Mouse (Mus musculus) liver, embryonic 12.5 days (tissue): Measurements from ENCODE around the gene 1700014D04Rik. TPM values are rescaled to one million over a fixed set of nuclear protein-coding genes. Genes with fewer than 3 reads are reported as not detected.
"Not testable (repeated sequence)": the region's sequence is repeated elsewhere in the genome, so short reads cannot be mapped to it uniquely, and the experiment has no call there.

ENCODE experiments used
- ATAC-seq: fragments of 200-750 bp; cut with Nextera tagmentation; 2 replicates; pipeline ENCODE4 v1.8.0; 2017; ENCODE audit warnings: moderate number of reproducible peaks, mild to moderate bottlenecking, moderate library complexity
- H3K27ac ChIP-seq: fragments of 300-500 bp; sonication (generic); 2 replicates; pipeline ENCODE4 v1.5.1; 2016; ENCODE audit warnings: mild to moderate bottlenecking
- H3K27me3 ChIP-seq: fragments of 300-500 bp; sonication (generic); replicated peaks from 2 replicates; pipeline ENCODE4 v1.6.1; 2016; ENCODE audit warnings: mild to moderate bottlenecking, moderate library complexity
- H3K36me3 ChIP-seq: fragments of 300-500 bp; sonication (generic); 2 replicates; pipeline ENCODE4 v1.6.1; 2016; ENCODE audit warnings: mild to moderate bottlenecking, moderate library complexity
- H3K4me1 ChIP-seq: fragments of 300-500 bp; sonication (generic); 2 replicates; pipeline ENCODE4 v1.6.1; 2016
- H3K4me2 ChIP-seq: fragments of 300-500 bp; sonication (generic); 2 replicates; pipeline ENCODE4 v1.6.1; 2016; ENCODE audit warnings: mild to moderate bottlenecking, moderate library complexity
- H3K4me3 ChIP-seq: fragments of 300-500 bp; sonication (generic); 2 replicates; pipeline ENCODE4 v1.5.1; 2016; ENCODE audit warnings: mild to moderate bottlenecking, moderate library complexity
- H3K9ac ChIP-seq: fragments of 300-500 bp; sonication (generic); 2 replicates; pipeline ENCODE4 v1.6.1; 2016; ENCODE audit warnings: mild to moderate bottlenecking, moderate library complexity
- H3K9me3 ChIP-seq: fragments of 300-500 bp; sonication (generic); replicated peaks from 2 replicates; pipeline ENCODE4 v1.6.1; 2016; ENCODE audit warnings: mild to moderate bottlenecking, moderate library complexity
- WGBS: fragments of 180-500 bp; shearing (Covaris S2); methylation state at CpG from one replicate; pipeline ENCODE4 v1.1.7; 2016; ENCODE audit not compliant: insufficient replicate concordance; 5-methylcytosine and 5-hydroxymethylcytosine counted together
- polyA plus RNA-seq: library from polyadenylated mRNA; unstranded; fragments of >200 nt; fragmentation: Nextera tagmentation; extraction: Ambion mirVana; gene quantifications from 2 replicates; pipeline ENCODE4 v1.2.1, GENCODE M21; 2016

The 1700014D04Rik gene
- polyA plus RNA-seq, 1 experiment from 2014 or later: not detected

GRCm38 (mm10) chr13:59734347-59734746 is 12.2 kb downstream of the 1700014D04Rik start:
- Histone ChIP-seq H3K9ac (peak overlapping the region; percentile 42; the same call in 1 of the 2 replicates), H3K27ac (peak overlapping the region; percentile 96), H3K4me2 (peak overlapping the region; percentile 50), H3K4me3 (0 out of 2 replicates have a peak overlapping the region, but pooled peaks have one; percentile 1), H3K4me1 (peaks cover 86% of the 10 kb centered on the region)
- not testable (repeated sequence) for H3K9me3 ChIP-seq, H3K27me3 ChIP-seq, ATAC-seq, H3K36me3 ChIP-seq
- 11% methylated on average over 6 of the region's 6 CpGs for WGBS

- 54% methylated on average over 4 of the region's 4 CpGs for WGBS
- Histone ChIP-seq H3K4me1 (peaks cover 86% of the 10 kb centered on the region), H3K9ac (no peak overlapping the region), H3K9me3 (no peaks in the 10 kb centered on the region), H3K27ac (peak overlapping the region; percentile 58), H3K27me3 (0 out of 2 replicates have a peak, but pooled peaks cover 7% of the 10 kb centered on the region), H3K4me2 (peak overlapping the region; percentile 50), H3K36me3 (no peaks in the 10 kb centered on the region), H3K4me3 (no peak overlapping the region)
- ATAC-seq: no peak
Observed at GRCm38 (mm10) chr13:59733936-59734335, 12.6 kb downstream of the 1700014D04Rik start.

- 27% methylated on average over 7 of the region's 7 CpGs for WGBS
- Histone ChIP-seq H3K9ac (peak within 1 kb of the TSS; percentile 34; the same call in 1 of the 2 replicates), H3K4me1 (peaks cover 76% of the 10 kb centered on the region), H3K36me3 (no peaks in the 10 kb centered on the region), H3K4me3 (no peak within 1 kb of the TSS), H3K27me3 (peaks cover 23% of the 10 kb centered on the region), H3K9me3 (no peaks in the 10 kb centered on the region), H3K4me2 (peak within 1 kb of the TSS; percentile 27; the same call in 1 of the 2 replicates), H3K27ac (peak within 1 kb of the TSS; percentile 58)
- no peak for ATAC-seq
Observed at GRCm38 (mm10) chr13:59731652-59732051, 14.9 kb downstream of the 1700014D04Rik start, which contains the start of gene Spata31d1d. Gene Spata31d1d (minus strand): TSS chr13:59731752.

GRCm38 (mm10) chr13:59728378-59729093 is 18.0 kb downstream of the 1700014D04Rik start:
- Histone ChIP-seq H3K27ac (no peak overlapping the region), H3K9ac (no peak overlapping the region; the same call in 1 of the 2 replicates), H3K9me3 (no peaks in the 10 kb centered on the region), H3K4me3 (no peak overlapping the region), H3K4me2 (peak overlapping the region; percentile 28), H3K4me1 (peaks cover 65% of the 10 kb centered on the region), H3K27me3 (peaks cover 53% of the 10 kb centered on the region), H3K36me3 (no peaks in the 10 kb centered on the region)
- 19% methylated on average over 7 of the region's 7 CpGs for WGBS
- peak; percentile 85 for ATAC-seq

DNA sequence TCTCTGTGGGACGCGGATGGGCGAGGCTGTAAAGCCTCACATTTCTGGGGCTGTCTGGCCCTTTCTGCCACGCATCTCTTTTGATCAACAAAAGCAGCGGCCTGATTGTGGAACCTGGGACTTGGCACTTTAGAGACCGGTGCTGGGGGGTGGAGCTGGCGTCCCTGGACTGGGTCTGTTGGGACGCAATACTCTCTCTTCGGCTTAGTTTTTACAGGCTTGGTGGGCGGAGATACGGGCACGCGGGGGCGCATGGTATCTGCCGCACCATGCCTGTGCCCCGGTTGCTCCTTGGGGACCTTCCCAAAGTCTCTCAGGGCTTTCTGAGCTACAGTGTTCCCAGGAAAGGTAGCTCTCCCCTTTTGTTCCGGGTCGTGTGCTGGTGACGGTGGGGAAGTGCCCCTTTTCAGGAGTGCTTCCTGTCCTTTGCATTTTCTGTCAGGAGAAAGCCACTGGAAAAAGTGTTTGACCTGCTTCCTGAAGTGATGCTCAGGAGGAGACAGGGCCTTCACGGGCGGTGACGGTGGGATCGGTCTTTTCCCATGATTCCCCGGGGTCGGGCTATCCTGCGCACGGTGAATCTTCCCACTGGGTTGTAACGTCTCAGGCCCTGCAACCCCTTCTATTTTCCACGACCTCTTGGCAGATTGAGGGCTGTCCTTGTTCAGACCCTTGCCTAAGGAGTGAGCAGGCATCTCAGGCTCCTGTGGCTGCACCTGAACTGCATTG is 20.2 kb downstream of the 1700014D04Rik start:
- H3K27ac ChIP-seq: no peak overlapping the region
- peak overlapping the region; percentile 14 for H3K4me2 ChIP-seq
- no peak overlapping the region for H3K4me3 ChIP-seq
- no peaks in the 10 kb centered on the region for H3K9me3 ChIP-seq
- H3K4me1 ChIP-seq: peaks cover 60% of the 10 kb centered on the region
- 25% methylated on average over 29 of the region's 29 CpGs for WGBS
- H3K27me3 ChIP-seq: peaks cover 53% of the 10 kb centered on the region
- H3K36me3 ChIP-seq: no peaks in the 10 kb centered on the region
- no peak for ATAC-seq
- H3K9ac ChIP-seq: no peak overlapping the region

DNA sequence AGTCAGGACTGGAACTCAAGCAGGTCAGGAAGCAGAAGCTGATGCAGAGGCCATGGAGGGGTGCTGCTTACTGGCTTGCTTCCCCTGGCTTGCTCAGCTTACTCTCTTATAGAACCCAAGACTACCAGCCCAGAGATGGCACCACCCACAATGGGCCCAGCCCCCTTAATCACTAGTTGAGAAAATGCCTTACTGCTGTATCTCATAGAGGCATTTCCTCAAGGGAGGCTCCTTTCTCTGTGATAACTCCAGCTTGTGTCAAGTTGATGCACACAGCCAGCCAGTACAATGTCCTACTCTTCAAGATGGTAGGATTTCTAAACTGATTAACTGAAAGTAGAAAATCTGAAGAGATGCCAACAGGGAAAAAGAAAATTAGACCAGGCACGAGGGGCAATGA is 24.5 kb downstream of the 1700014D04Rik start:
- Histone ChIP-seq H3K27me3 (peaks cover 39% of the 10 kb centered on the region), H3K4me1 (peaks cover 64% of the 10 kb centered on the region)
- H3K36me3 ChIP-seq, H3K9ac ChIP-seq, H3K9me3 ChIP-seq, H3K27ac ChIP-seq, H3K4me3 ChIP-seq, H3K4me2 ChIP-seq: not testable (repeated sequence)
- ATAC-seq: peak; percentile 61
- WGBS: 65% methylated on average over 1 of the region's 1 CpGs

GRCm38 (mm10) chr13:59719475-59719874 is 27.1 kb downstream of the 1700014D04Rik start:
- H3K4me2 ChIP-seq: no peak overlapping the region
- no peaks in the 10 kb centered on the region for H3K36me3 ChIP-seq
- H3K27ac ChIP-seq: 0 out of 2 replicates have a peak overlapping the region, but pooled peaks have one; percentile 8
- 88% methylated on average over 1 of the region's 1 CpGs for WGBS
- peaks cover 71% of the 10 kb centered on the region for H3K4me1 ChIP-seq
- peaks cover 25% of the 10 kb centered on the region for H3K27me3 ChIP-seq
- no peak overlapping the region for H3K4me3 ChIP-seq
- no peaks in the 10 kb centered on the region for H3K9me3 ChIP-seq
- ATAC-seq: peak; percentile 69
- H3K9ac ChIP-seq: no peak overlapping the region

GRCm38 (mm10) chr13:59718857-59719440 is 27.6 kb downstream of the 1700014D04Rik start:
- peaks cover 25% of the 10 kb centered on the region for H3K27me3 ChIP-seq
- H3K9me3 ChIP-seq, H3K9ac ChIP-seq, H3K27ac ChIP-seq, H3K36me3 ChIP-seq, H3K4me3 ChIP-seq, H3K4me2 ChIP-seq: not testable (repeated sequence)
- peaks cover 66% of the 10 kb centered on the region for H3K4me1 ChIP-seq
- WGBS: 17% methylated on average over 6 of the region's 6 CpGs
- ATAC-seq: 0 out of 2 replicates have a peak, but pooled peaks have one; percentile 42

DNA sequence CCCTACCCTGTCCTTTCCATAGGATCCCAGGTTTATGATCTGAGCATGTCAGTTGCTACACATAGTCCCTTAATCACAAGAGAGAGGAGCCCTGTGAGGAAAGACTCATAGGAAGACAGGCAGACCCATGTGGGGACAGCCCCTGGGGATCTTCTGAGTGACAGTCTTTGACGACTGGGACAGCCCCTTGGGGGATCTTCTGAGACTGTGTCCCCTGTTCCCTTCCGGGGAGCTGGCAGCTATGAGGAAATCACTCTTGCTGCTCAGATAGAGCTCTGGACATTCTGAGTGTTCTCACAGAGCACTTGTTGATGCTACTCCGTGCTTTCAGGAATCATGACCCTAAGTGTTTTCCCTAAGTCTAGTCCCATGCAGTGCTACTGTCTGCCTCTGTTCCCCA is 32.8 kb downstream of the 1700014D04Rik start:
- Histone ChIP-seq H3K36me3 (no peaks in the 10 kb centered on the region), H3K4me3 (no peak overlapping the region), H3K27ac (no peak overlapping the region), H3K9ac (no peak overlapping the region), H3K4me2 (no peak overlapping the region), H3K27me3 (peaks cover 54% of the 10 kb centered on the region), H3K9me3 (no peaks in the 10 kb centered on the region), H3K4me1 (peaks cover 29% of the 10 kb centered on the region)
- 24% methylated on average over 3 of the region's 3 CpGs for WGBS
- no peak for ATAC-seq

GRCm38 (mm10) chr13:59711984-59712383 is 34.6 kb downstream of the 1700014D04Rik start, which contains the start of gene Spata31d1b:
Gene Spata31d1b (plus strand): TSS chr13:59712284.
- peaks cover 49% of the 10 kb centered on the region for H3K27me3 ChIP-seq
- H3K4me3 ChIP-seq, H3K27ac ChIP-seq, H3K9ac ChIP-seq, H3K4me2 ChIP-seq, H3K36me3 ChIP-seq, ATAC-seq, H3K9me3 ChIP-seq: not testable (repeated sequence)
- 66% methylated on average over 3 of the region's 3 CpGs for WGBS
- peaks cover 19% of the 10 kb centered on the region for H3K4me1 ChIP-seq

- peaks cover 49% of the 10 kb centered on the region for H3K27me3 ChIP-seq
- no peaks in the 10 kb centered on the region for H3K9me3 ChIP-seq
- H3K27ac ChIP-seq: no peak within 1 kb of the TSS
- WGBS: 80% methylated on average over 15 of the region's 15 CpGs
- no peak; the same call in 1 of the 2 replicates for ATAC-seq
- no peak within 1 kb of the TSS for H3K4me3 ChIP-seq
- H3K36me3 ChIP-seq: no peaks in the 10 kb centered on the region
- H3K4me1 ChIP-seq: peaks cover 8% of the 10 kb centered on the region; the same call in 1 of the 2 replicates
- no peak within 1 kb of the TSS for H3K9ac ChIP-seq
- no peak within 1 kb of the TSS for H3K4me2 ChIP-seq
Observed at GRCm38 (mm10) chr13:59710230-59710629, 36.3 kb downstream of the 1700014D04Rik start, which contains the start of gene Spata31d1a. Gene Spata31d1a (minus strand): TSS chr13:59710330.
